Mouse (Mus musculus): Measurements from ENCODE around the gene Ctcfl. TPM values are rescaled to one million over a fixed set of nuclear protein-coding genes. Genes with fewer than 3 reads are reported as not detected.

Ctcfl gene
- polyA plus RNA-seq, 1 experiment from 2014 or later = 0.14 TPM

Other genes starting within 250 kb of the Ctcfl start
- 41.6 and 43.6 TPM in 2 replicates for gene Bmp7, start 179.2 kb downstream of the Ctcfl start, polyA plus RNA-seq (2015; fragmentation: Nextera tagmentation; extraction: Ambion mirVana)
- gene Spo11, start 141.8 kb downstream of the Ctcfl start, polyA plus RNA-seq (2015; fragmentation: Nextera tagmentation; extraction: Ambion mirVana) = 2.8 and 3.9 TPM in 2 replicates
- gene Rae1, start 119.4 kb downstream of the Ctcfl start, polyA plus RNA-seq (2015; fragmentation: Nextera tagmentation; extraction: Ambion mirVana) = 137 and 148 TPM in 2 replicates
- gene Rbm38, start 99.0 kb downstream of the Ctcfl start, polyA plus RNA-seq (2015; fragmentation: Nextera tagmentation; extraction: Ambion mirVana) = 24.2 and 25.8 TPM in 2 replicates
- 0.22 TPM in 1 of 2 replicates, not detected in the other for gene Pck1, start 33.5 kb upstream of the Ctcfl start, polyA plus RNA-seq (2015; fragmentation: Nextera tagmentation; extraction: Ambion mirVana)
- gene Zbp1, start 99.4 kb upstream of the Ctcfl start, polyA plus RNA-seq (2015; fragmentation: Nextera tagmentation; extraction: Ambion mirVana) = 0.13 TPM in 1 of 2 replicates, not detected in the other
- gene Pmepa1, start 157.0 kb upstream of the Ctcfl start, polyA plus RNA-seq (2015; fragmentation: Nextera tagmentation; extraction: Ambion mirVana) = 6.3 and 7.3 TPM in 2 replicates